Mouse (Mus musculus): ENCODE data around the gene Ism1. TPM values are rescaled to one million over a fixed set of nuclear protein-coding genes. Genes with fewer than 3 reads are reported as not detected.

Gene Ism1
- polyA plus RNA-seq, 1 experiment from 2014 or later, result 0.13 TPM

DNA sequence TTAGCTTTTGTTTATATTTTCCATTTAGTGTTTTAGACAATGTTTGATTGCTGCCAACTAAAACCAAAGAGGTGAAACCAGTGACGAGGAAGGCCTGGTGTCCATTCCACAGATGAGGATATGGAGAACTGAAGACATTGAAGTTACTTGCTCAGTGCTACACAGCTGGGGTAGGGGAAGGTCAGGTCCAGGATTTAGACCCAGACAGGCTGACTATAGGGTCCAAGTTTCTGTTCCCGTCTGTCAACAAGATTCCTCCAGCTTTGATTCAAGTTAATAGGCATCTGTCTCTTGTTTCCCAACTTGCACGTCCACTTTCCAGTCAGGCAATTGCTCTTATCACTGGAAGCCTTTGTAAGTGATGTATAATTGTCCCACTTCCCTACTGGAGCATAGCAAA, 4.6 kb downstream of the Ism1 start:
- Histone ChIP-seq H3K9me3 (replicated peaks) (no peaks in the 10 kb centered on the region), H3K36me3 (ENCODE audit: poor library complexity, severe bottlenecking) (no peaks in the 10 kb centered on the region), H3K4me3 (no peak overlapping the region), H3K27ac (no peak overlapping the region), H3K27me3 (peaks cover 21% of the 10 kb centered on the region), H3K4me2 (no peak overlapping the region), H3K9ac (no peak overlapping the region), H3K4me1 (peaks cover 8% of the 10 kb centered on the region)
- WGBS, result 72% methylated on average over 3 of the region's 3 CpGs
- ATAC-seq, result no peak

GRCm38 (mm10) chr2:139689442-139690003, 11.5 kb downstream of the Ism1 start:
- no peaks in the 10 kb centered on the region for H3K9me3 ChIP-seq (replicated peaks)
- ATAC-seq, result no peak
- 94% methylated on average over 1 of the region's 1 CpGs for WGBS
- no peak overlapping the region for H3K4me2 ChIP-seq
- no peaks in the 10 kb centered on the region for H3K4me1 ChIP-seq
- no peaks in the 10 kb centered on the region; the same call in 1 of the 2 replicates for H3K27me3 ChIP-seq
- no peak overlapping the region for H3K9ac ChIP-seq
- H3K27ac ChIP-seq, result no peak overlapping the region
- no peaks in the 10 kb centered on the region for H3K36me3 ChIP-seq (ENCODE audit: poor library complexity, severe bottlenecking)
- no peak overlapping the region for H3K4me3 ChIP-seq

GRCm38 (mm10) chr2:139693521-139693920, 15.5 kb downstream of the Ism1 start:
- no peak overlapping the region for H3K4me3 ChIP-seq
- ATAC-seq, result no peak
- H3K9me3 ChIP-seq (replicated peaks), result no peaks in the 10 kb centered on the region
- 0 out of 2 replicates have a peak, but pooled peaks cover 5% of the 10 kb centered on the region for H3K4me1 ChIP-seq
- no peaks in the 10 kb centered on the region; the same call in 1 of the 2 replicates for H3K27me3 ChIP-seq
- no peak overlapping the region for H3K27ac ChIP-seq
- H3K4me2 ChIP-seq, result no peak overlapping the region
- no peak overlapping the region for H3K9ac ChIP-seq
- no peaks in the 10 kb centered on the region for H3K36me3 ChIP-seq (ENCODE audit: poor library complexity, severe bottlenecking)
- WGBS, result 92% methylated on average over 3 of the region's 3 CpGs

DNA sequence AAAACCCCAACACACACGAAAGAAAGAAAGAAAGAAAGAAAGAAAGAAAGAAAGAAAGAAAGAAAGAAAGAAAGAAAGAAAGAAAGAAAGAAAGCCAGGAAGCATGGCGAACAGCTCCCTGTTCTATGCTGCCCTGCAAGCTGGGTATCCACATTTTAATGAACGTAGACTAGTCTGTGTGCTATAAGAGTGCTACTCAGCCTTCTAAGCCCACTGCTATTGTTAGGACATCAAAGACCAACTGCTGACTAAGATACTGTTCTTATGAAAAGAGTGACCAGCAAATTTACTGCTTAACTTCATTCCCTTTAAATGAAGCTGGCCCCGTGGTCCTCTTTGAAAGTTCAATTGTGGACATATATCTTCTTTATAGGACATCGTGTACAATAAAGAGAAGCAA, 16.7 kb downstream of the Ism1 start:
- no peaks in the 10 kb centered on the region; the same call in 1 of the 2 replicates for H3K27me3 ChIP-seq
- H3K27ac ChIP-seq, result no peak overlapping the region
- H3K4me1 ChIP-seq, result 0 out of 2 replicates have a peak, but pooled peaks cover 5% of the 10 kb centered on the region
- ATAC-seq, result no peak
- H3K36me3 ChIP-seq (ENCODE audit: poor library complexity, severe bottlenecking), result no peaks in the 10 kb centered on the region
- H3K9me3 ChIP-seq (replicated peaks), result no peaks in the 10 kb centered on the region
- WGBS, result 32% methylated on average over 5 of the region's 5 CpGs
- H3K9ac ChIP-seq, result no peak overlapping the region
- no peak overlapping the region for H3K4me2 ChIP-seq
- H3K4me3 ChIP-seq, result no peak overlapping the region

DNA sequence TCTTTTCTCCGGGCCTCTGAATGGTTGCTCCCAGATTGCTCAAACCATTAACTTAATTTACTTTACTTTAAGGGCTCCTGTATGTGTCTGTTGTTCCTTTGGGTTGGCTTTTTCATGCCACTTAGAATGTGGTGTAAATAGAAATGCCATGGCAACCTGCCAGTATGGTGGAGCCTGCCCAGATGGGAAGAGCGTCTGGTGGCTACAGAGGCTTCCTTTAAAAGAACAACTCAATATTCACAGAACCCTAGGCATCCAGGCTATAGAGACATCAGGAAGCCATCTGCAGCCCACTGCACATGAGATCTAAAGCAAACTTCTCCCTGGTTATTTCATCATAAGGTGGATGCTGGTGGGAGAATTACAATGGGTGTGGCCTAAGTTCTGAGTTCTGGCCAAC, 18.6 kb downstream of the Ism1 start:
- Histone ChIP-seq H3K9me3 (replicated peaks) (peaks cover 7% of the 10 kb centered on the region; the same call in 1 of the 2 replicates), H3K4me3 (no peak overlapping the region), H3K27ac (no peak overlapping the region), H3K4me1 (0 out of 2 replicates have a peak, but pooled peaks cover 5% of the 10 kb centered on the region), H3K36me3 (ENCODE audit: poor library complexity, severe bottlenecking) (no peaks in the 10 kb centered on the region), H3K4me2 (no peak overlapping the region), H3K9ac (no peak overlapping the region), H3K27me3 (no peaks in the 10 kb centered on the region)
- ATAC-seq, result peak; percentile 50; the same call in 1 of the 2 replicates
- 44% methylated on average over 2 of the region's 2 CpGs for WGBS

- Histone ChIP-seq H3K4me3 (no peak overlapping the region), H3K4me1 (0 out of 2 replicates have a peak, but pooled peaks cover 5% of the 10 kb centered on the region), H3K27ac (no peak overlapping the region), H3K36me3 (ENCODE audit: poor library complexity, severe bottlenecking) (no peaks in the 10 kb centered on the region), H3K9ac (no peak overlapping the region), H3K4me2 (no peak overlapping the region), H3K9me3 (replicated peaks) (peaks cover 7% of the 10 kb centered on the region; the same call in 1 of the 2 replicates), H3K27me3 (no peaks in the 10 kb centered on the region)
- ATAC-seq, result no peak
- WGBS, result 98% methylated on average over 1 of the region's 1 CpGs
These were observed 22.6 kb downstream of the Ism1 start for GRCm38 (mm10) chr2:139700609-139701008.

DNA sequence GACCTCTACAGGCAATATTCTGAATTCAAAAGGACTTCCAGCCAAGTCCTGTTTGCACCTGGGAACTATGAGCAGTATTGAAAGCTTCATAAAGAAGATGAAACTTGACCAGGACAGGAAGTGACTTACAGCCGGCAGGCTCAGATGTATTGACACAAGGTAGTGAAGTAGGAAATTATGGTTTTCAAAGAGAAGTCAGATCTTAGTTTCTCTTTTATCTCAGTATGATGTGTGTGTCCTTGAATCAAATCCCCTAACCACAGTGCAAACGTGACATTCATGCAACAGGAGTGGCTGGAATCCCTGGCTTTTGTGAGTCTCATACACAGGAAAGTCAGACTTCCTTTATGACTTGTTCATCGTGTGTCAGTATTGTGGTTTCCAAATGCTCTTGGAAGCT, 27.0 kb downstream of the Ism1 start:
- Histone ChIP-seq H3K27me3 (no peaks in the 10 kb centered on the region), H3K4me3 (no peak overlapping the region), H3K4me1 (no peaks in the 10 kb centered on the region), H3K36me3 (ENCODE audit: poor library complexity, severe bottlenecking) (no peaks in the 10 kb centered on the region), H3K4me2 (no peak overlapping the region), H3K9ac (no peak overlapping the region), H3K9me3 (replicated peaks) (peaks cover 7% of the 10 kb centered on the region; the same call in 1 of the 2 replicates), H3K27ac (no peak overlapping the region)
- ATAC-seq, result no peak
- WGBS, result 84% methylated on average over 3 of the region's 3 CpGs

- Histone ChIP-seq H3K4me1 (no peaks in the 10 kb centered on the region), H3K4me2 (no peak overlapping the region), H3K9me3 (replicated peaks) (no peaks in the 10 kb centered on the region), H3K36me3 (ENCODE audit: poor library complexity, severe bottlenecking) (no peaks in the 10 kb centered on the region), H3K27me3 (no peaks in the 10 kb centered on the region), H3K9ac (no peak overlapping the region), H3K27ac (no peak overlapping the region), H3K4me3 (no peak overlapping the region)
- no peak for ATAC-seq
- WGBS, result 65% methylated on average over 6 of the region's 6 CpGs
These were observed 30.4 kb downstream of the Ism1 start for GRCm38 (mm10) chr2:139708194-139708899.

DNA sequence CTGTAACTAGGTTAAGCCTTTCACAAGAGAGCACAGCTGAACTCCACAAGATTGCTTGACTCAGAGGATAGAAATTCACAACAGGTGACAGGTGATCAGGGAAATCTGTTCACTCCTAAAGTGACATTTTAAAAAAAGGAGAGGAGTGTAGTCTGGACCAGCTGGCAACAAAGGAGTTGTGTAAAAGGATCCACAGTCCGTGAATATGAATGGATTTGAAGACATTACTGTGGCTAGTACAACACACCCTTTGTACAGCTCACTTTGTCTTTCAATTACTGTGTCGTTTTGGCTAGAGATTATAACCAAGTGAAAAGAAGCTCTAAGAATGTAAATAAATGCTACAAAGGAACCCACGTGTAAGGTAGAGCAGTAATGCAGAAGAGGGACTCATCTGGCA, 33.7 kb downstream of the Ism1 start:
- no peaks in the 10 kb centered on the region for H3K9me3 ChIP-seq (replicated peaks)
- H3K4me3 ChIP-seq, result no peak overlapping the region
- H3K27ac ChIP-seq, result no peak overlapping the region
- no peak overlapping the region for H3K9ac ChIP-seq
- no peak for ATAC-seq
- no peaks in the 10 kb centered on the region for H3K36me3 ChIP-seq (ENCODE audit: poor library complexity, severe bottlenecking)
- no peak overlapping the region for H3K4me2 ChIP-seq
- H3K27me3 ChIP-seq, result no peaks in the 10 kb centered on the region
- no peaks in the 10 kb centered on the region for H3K4me1 ChIP-seq
- WGBS, result 17% methylated on average over 3 of the region's 3 CpGs

DNA sequence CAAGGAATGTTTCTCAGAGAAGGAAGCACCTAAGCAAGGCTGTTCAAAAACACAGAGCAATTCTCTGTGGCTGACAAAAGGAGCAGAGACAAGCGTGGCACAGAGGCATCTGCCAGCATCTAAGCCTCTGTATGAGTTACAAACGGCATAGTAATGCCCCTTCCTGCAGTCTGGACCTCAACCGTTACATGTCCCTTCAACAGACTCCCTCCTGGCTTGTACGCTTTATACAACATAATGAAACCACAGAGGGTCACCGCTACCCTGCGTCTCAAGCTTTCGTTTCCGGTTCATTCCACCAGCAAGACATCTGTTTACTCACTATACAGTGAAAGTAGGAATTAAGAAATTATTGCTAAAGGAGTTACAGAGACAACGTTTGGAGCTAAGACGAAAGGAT, 34.1 kb downstream of the Ism1 start:
- Histone ChIP-seq H3K27me3 (no peaks in the 10 kb centered on the region), H3K4me2 (no peak overlapping the region), H3K4me1 (no peaks in the 10 kb centered on the region), H3K36me3 (ENCODE audit: poor library complexity, severe bottlenecking) (no peaks in the 10 kb centered on the region), H3K4me3 (no peak overlapping the region), H3K9ac (no peak overlapping the region), H3K27ac (no peak overlapping the region), H3K9me3 (replicated peaks) (no peaks in the 10 kb centered on the region)
- WGBS, result 73% methylated on average over 10 of the region's 10 CpGs
- no peak for ATAC-seq

GRCm38 (mm10) chr2:139714206-139714605, 36.2 kb downstream of the Ism1 start:
- no peak overlapping the region for H3K4me3 ChIP-seq
- no peaks in the 10 kb centered on the region for H3K27me3 ChIP-seq
- WGBS, result 75% methylated on average over 3 of the region's 3 CpGs
- no peak overlapping the region for H3K4me2 ChIP-seq
- no peaks in the 10 kb centered on the region for H3K9me3 ChIP-seq (replicated peaks)
- ATAC-seq, result no peak
- no peak overlapping the region for H3K9ac ChIP-seq
- H3K27ac ChIP-seq, result no peak overlapping the region
- no peaks in the 10 kb centered on the region for H3K4me1 ChIP-seq
- H3K36me3 ChIP-seq (ENCODE audit: poor library complexity, severe bottlenecking), result no peaks in the 10 kb centered on the region

GRCm38 (mm10) chr2:139717772-139718171, 39.8 kb downstream of the Ism1 start:
- no peak overlapping the region for H3K4me2 ChIP-seq
- H3K4me1 ChIP-seq, result no peaks in the 10 kb centered on the region
- H3K27ac ChIP-seq, result no peak overlapping the region
- H3K4me3 ChIP-seq, result no peak overlapping the region
- H3K27me3 ChIP-seq, result no peaks in the 10 kb centered on the region; the same call in 1 of the 2 replicates
- no peaks in the 10 kb centered on the region for H3K36me3 ChIP-seq (ENCODE audit: poor library complexity, severe bottlenecking)
- no peak for ATAC-seq
- H3K9ac ChIP-seq, result no peak overlapping the region
- WGBS, result 70% methylated on average over 1 of the region's 1 CpGs
- H3K9me3 ChIP-seq (replicated peaks), result no peaks in the 10 kb centered on the region

Data from forebrain, embryonic 13.5 days (tissue).